Mouse (Mus musculus): ENCODE measurements around the gene Mef2c. TPM values are rescaled to one million over a fixed set of nuclear protein-coding genes. Genes with fewer than 3 reads are reported as not detected.

Mef2c gene
- polyA plus RNA-seq, 1 experiment from 2014 or later, result 32.3 TPM

GRCm38 (mm10) chr13:83604320-83604719 is 100.5 kb downstream of the Mef2c start:
- Histone ChIP-seq H3K36me3 (no peaks in the 10 kb centered on the region), H3K9me3 (replicated peaks) (no peaks in the 10 kb centered on the region), H3K27me3 (replicated peaks) (no peaks in the 10 kb centered on the region), H3K4me1 (peaks cover 12% of the 10 kb centered on the region; the same call in 1 of the 2 replicates), H3K27ac (no peak overlapping the region), H3K4me2 (no peak overlapping the region), H3K4me3 (no peak overlapping the region), H3K9ac (no peak overlapping the region)
- WGBS (ENCODE audit: insufficient replicate concordance), result 64% methylated on average over 3 of the region's 3 CpGs
- ATAC-seq, result no peak

GRCm38 (mm10) chr13:83604785-83605184 is 101.0 kb downstream of the Mef2c start:
- WGBS (ENCODE audit: insufficient replicate concordance), result 79% methylated on average over 4 of the region's 4 CpGs
- Histone ChIP-seq H3K4me1 (peaks cover 12% of the 10 kb centered on the region; the same call in 1 of the 2 replicates), H3K9ac (no peak overlapping the region), H3K27ac (no peak overlapping the region), H3K4me2 (no peak overlapping the region), H3K36me3 (no peaks in the 10 kb centered on the region), H3K27me3 (replicated peaks) (no peaks in the 10 kb centered on the region), H3K4me3 (no peak overlapping the region), H3K9me3 (replicated peaks) (no peaks in the 10 kb centered on the region)
- ATAC-seq, result no peak

- 52% methylated on average over 4 of the region's 4 CpGs for WGBS (ENCODE audit: insufficient replicate concordance)
- no peaks in the 10 kb centered on the region for H3K36me3 ChIP-seq
- ATAC-seq, result no peak
Measured at GRCm38 (mm10) chr13:83607883-83608581, 104.2 kb downstream of the Mef2c start.

GRCm38 (mm10) chr13:83608851-83609516 is 105.2 kb downstream of the Mef2c start:
- no peak overlapping the region for H3K27ac ChIP-seq
- no peaks in the 10 kb centered on the region for H3K27me3 ChIP-seq (replicated peaks)
- no peak overlapping the region for H3K4me3 ChIP-seq
- H3K36me3 ChIP-seq, result no peaks in the 10 kb centered on the region
- no peak overlapping the region for H3K9ac ChIP-seq
- WGBS (ENCODE audit: insufficient replicate concordance), result 51% methylated on average over 3 of the region's 3 CpGs
- no peak overlapping the region for H3K4me2 ChIP-seq
- H3K4me1 ChIP-seq, result peaks cover 11% of the 10 kb centered on the region; the same call in 1 of the 2 replicates
- no peak for ATAC-seq
- no peaks in the 10 kb centered on the region for H3K9me3 ChIP-seq (replicated peaks)

More at GRCm38 (mm10) chr13:83607883-83608581, 104.2 kb downstream of the Mef2c start:
- Histone ChIP-seq H3K27me3 (replicated peaks) (no peaks in the 10 kb centered on the region), H3K27ac (no peak overlapping the region), H3K9ac (no peak overlapping the region), H3K4me2 (no peak overlapping the region), H3K4me3 (no peak overlapping the region), H3K9me3 (replicated peaks) (no peaks in the 10 kb centered on the region), H3K4me1 (peaks cover 16% of the 10 kb centered on the region; the same call in 1 of the 2 replicates)

GRCm38 (mm10) chr13:83609517-83609878 is 105.7 kb downstream of the Mef2c start:
- ATAC-seq, result no peak
- no peak overlapping the region for H3K4me2 ChIP-seq
- H3K9me3 ChIP-seq (replicated peaks), result no peaks in the 10 kb centered on the region
- no peak overlapping the region for H3K9ac ChIP-seq
- H3K27me3 ChIP-seq (replicated peaks), result no peaks in the 10 kb centered on the region
- WGBS (ENCODE audit: insufficient replicate concordance), result 50% methylated on average over 3 of the region's 3 CpGs
- H3K4me1 ChIP-seq, result peaks cover 11% of the 10 kb centered on the region; the same call in 1 of the 2 replicates
- H3K27ac ChIP-seq, result no peak overlapping the region
- H3K36me3 ChIP-seq, result no peaks in the 10 kb centered on the region
- H3K4me3 ChIP-seq, result no peak overlapping the region

GRCm38 (mm10) chr13:83610124-83610523 is 106.3 kb downstream of the Mef2c start:
- Histone ChIP-seq H3K27me3 (replicated peaks) (no peaks in the 10 kb centered on the region), H3K9ac (no peak overlapping the region), H3K27ac (no peak overlapping the region), H3K36me3 (no peaks in the 10 kb centered on the region), H3K4me1 (peaks cover 11% of the 10 kb centered on the region; the same call in 1 of the 2 replicates), H3K4me2 (no peak overlapping the region), H3K9me3 (replicated peaks) (no peaks in the 10 kb centered on the region), H3K4me3 (no peak overlapping the region)
- ATAC-seq, result no peak
- WGBS (ENCODE audit: insufficient replicate concordance), result 72% methylated on average over 8 of the region's 8 CpGs

GRCm38 (mm10) chr13:83612195-83612594 is 108.4 kb downstream of the Mef2c start:
- H3K4me1 ChIP-seq, result peaks cover 11% of the 10 kb centered on the region; the same call in 1 of the 2 replicates
- no peak for ATAC-seq
- H3K9ac ChIP-seq, result no peak overlapping the region
- 69% methylated on average over 1 of the region's 1 CpGs for WGBS (ENCODE audit: insufficient replicate concordance)
- no peaks in the 10 kb centered on the region for H3K27me3 ChIP-seq (replicated peaks)
- no peaks in the 10 kb centered on the region for H3K9me3 ChIP-seq (replicated peaks)
- no peaks in the 10 kb centered on the region for H3K36me3 ChIP-seq
- H3K4me3 ChIP-seq, result no peak overlapping the region
- no peak overlapping the region for H3K27ac ChIP-seq
- H3K4me2 ChIP-seq, result no peak overlapping the region

GRCm38 (mm10) chr13:83615875-83616274 is 112.0 kb downstream of the Mef2c start:
- Histone ChIP-seq H3K36me3 (no peaks in the 10 kb centered on the region), H3K4me2 (no peak overlapping the region), H3K27me3 (replicated peaks) (no peaks in the 10 kb centered on the region), H3K9ac (no peak overlapping the region), H3K9me3 (replicated peaks) (no peaks in the 10 kb centered on the region), H3K4me3 (no peak overlapping the region), H3K27ac (no peak overlapping the region), H3K4me1 (peaks cover 4% of the 10 kb centered on the region; the same call in 1 of the 2 replicates)
- ATAC-seq, result no peak
- 63% methylated on average over 3 of the region's 3 CpGs for WGBS (ENCODE audit: insufficient replicate concordance)

GRCm38 (mm10) chr13:83624651-83625050 is 120.8 kb downstream of the Mef2c start:
- 70% methylated on average over 4 of the region's 4 CpGs for WGBS (ENCODE audit: insufficient replicate concordance)
- no peak for ATAC-seq
- no peaks in the 10 kb centered on the region for H3K36me3 ChIP-seq

GRCm38 (mm10) chr13:83627429-83627828 is 123.6 kb downstream of the Mef2c start:
- H3K4me1 ChIP-seq, result peaks cover 10% of the 10 kb centered on the region
- WGBS (ENCODE audit: insufficient replicate concordance), result 76% methylated on average over 4 of the region's 4 CpGs
- no peaks in the 10 kb centered on the region for H3K9me3 ChIP-seq (replicated peaks)
- H3K27me3 ChIP-seq (replicated peaks), result no peaks in the 10 kb centered on the region
- H3K4me2 ChIP-seq, result no peak overlapping the region
- no peak overlapping the region for H3K27ac ChIP-seq
- no peak overlapping the region for H3K9ac ChIP-seq
- ATAC-seq, result no peak
- H3K36me3 ChIP-seq, result no peaks in the 10 kb centered on the region
- no peak overlapping the region for H3K4me3 ChIP-seq

More at GRCm38 (mm10) chr13:83624651-83625050, 120.8 kb downstream of the Mef2c start:
- H3K4me1 ChIP-seq, result peaks cover 10% of the 10 kb centered on the region
- H3K27me3 ChIP-seq (replicated peaks), result no peaks in the 10 kb centered on the region
- H3K9me3 ChIP-seq (replicated peaks), result no peaks in the 10 kb centered on the region
- H3K4me2 ChIP-seq, result no peak overlapping the region
- H3K9ac ChIP-seq, result no peak overlapping the region
- no peak overlapping the region for H3K4me3 ChIP-seq
- H3K27ac ChIP-seq, result no peak overlapping the region

- ATAC-seq, result peak; percentile 73
- H3K27me3 ChIP-seq (replicated peaks), result no peaks in the 10 kb centered on the region
- H3K36me3 ChIP-seq, result 0 out of 2 replicates have a peak, but pooled peaks cover 3% of the 10 kb centered on the region
- H3K9ac ChIP-seq, result no peak overlapping the region
- H3K9me3 ChIP-seq (replicated peaks), result no peaks in the 10 kb centered on the region
- WGBS (ENCODE audit: insufficient replicate concordance), result 26% methylated on average over 3 of the region's 3 CpGs
- peaks cover 10% of the 10 kb centered on the region for H3K4me1 ChIP-seq
- H3K27ac ChIP-seq, result no peak overlapping the region
- H3K4me2 ChIP-seq, result no peak overlapping the region
- H3K4me3 ChIP-seq, result no peak overlapping the region
Measured at GRCm38 (mm10) chr13:83628139-83628538, 124.3 kb downstream of the Mef2c start.

- no peaks in the 10 kb centered on the region for H3K27me3 ChIP-seq (replicated peaks)
- no peak overlapping the region for H3K27ac ChIP-seq
- H3K36me3 ChIP-seq, result 0 out of 2 replicates have a peak, but pooled peaks cover 3% of the 10 kb centered on the region
- no peak for ATAC-seq
- no peak overlapping the region for H3K4me2 ChIP-seq
- H3K9ac ChIP-seq, result no peak overlapping the region
- H3K9me3 ChIP-seq (replicated peaks), result no peaks in the 10 kb centered on the region
- WGBS (ENCODE audit: insufficient replicate concordance), result 74% methylated on average over 5 of the region's 5 CpGs
- peaks cover 3% of the 10 kb centered on the region for H3K4me1 ChIP-seq
- H3K4me3 ChIP-seq, result no peak overlapping the region
Measured at GRCm38 (mm10) chr13:83633155-83633554, 129.3 kb downstream of the Mef2c start.
